Mouse (Mus musculus): Measurements from ENCODE around the gene A830031A19Rik.
A peak's percentile ranks its signal among the peaks of the same experiment; 100 is the strongest.

A830031A19Rik gene

DNA sequence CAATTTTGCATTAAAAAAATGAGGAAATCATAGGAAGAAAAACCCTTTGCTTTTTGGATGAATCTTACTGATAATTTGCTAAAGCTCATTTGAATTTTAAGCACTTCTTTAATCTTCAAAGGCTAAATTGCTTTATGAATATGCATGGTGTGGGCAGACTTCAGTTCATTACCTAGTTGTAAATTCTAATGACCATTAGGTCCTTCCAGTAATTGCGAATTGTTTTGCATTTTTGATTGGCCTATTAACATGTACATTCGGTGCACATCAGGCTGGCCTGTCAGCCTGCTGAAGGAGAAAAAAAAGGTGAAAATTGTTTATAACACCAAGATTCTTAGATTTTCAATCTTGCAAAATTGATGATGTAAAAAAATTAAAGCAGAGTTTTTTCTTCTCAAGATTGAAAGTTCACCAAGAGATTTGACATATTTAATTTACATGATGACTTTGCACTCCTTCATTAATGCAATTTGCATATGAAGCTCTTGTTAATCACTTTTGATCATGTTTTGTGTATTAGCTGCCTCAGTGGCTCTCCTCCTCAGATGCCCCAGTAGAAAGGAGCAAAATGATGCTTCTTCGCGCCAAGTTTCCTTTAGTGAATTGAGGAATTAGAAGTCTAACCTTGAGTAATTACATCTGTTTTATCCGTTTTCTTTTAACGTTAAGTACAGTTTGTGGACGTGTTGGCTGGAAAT, 21.0 kb upstream of the A830031A19Rik start:
- DNase-seq, result no peak

GRCm38 (mm10) chr11:24095236-24095635, 20.4 kb upstream of the A830031A19Rik start:
- no peak for DNase-seq

GRCm38 (mm10) chr11:24094086-24094487, 19.2 kb upstream of the A830031A19Rik start:
- no peak for DNase-seq

DNA sequence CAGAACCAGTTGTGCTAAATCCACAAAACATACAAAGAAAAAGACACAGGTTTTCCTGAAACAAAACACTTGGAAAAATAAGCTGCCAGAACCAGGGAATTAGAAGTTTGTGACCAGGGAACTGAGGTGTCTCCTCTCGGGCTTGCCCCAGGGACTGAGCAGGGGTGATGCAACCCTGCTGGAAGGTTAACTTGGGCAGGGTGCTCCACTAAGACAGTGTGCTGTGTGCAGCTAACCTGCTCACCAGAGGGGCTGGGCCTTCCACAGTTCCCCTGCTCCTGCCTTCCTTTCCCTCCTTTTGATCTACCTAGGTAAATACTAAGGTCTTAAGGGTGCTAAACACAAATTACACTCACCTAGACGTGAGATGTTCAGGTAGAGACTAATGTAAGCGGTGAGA, 17.8 kb upstream of the A830031A19Rik start:
- DNase-seq, result no peak

DNA sequence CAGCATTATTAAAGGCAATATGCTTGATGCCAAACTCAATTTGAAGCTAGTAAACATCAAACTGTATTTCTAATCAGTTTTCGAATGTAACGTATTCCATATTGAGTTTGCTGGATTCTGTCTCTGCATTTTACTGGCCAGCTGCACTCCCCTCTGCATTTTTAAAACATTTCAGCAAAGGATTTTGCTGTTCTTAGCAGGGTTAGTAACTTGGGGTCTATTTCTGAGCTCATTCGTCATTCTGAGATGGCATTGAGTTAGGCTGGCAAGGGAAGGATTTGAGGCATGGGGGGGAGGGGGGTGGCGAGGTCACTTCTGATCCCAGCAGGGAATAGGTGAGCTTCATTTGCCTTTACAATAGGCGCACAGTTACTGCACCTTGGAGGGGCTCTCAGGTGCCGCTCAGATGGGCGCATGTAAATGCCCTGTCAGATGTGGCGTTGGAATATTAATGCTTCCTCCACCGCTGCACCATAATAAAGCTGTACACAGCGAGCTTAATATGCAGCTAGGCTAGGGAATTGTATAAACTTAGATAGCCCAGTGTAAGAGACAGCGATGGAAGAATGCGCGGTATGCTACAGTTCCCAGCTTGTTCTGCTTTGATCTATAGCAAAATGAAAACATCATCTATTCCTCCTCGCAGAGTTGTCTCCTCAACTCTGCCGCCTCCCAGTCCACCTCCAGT, 16.7 kb upstream of the A830031A19Rik start:
- no peak for DNase-seq

DNA sequence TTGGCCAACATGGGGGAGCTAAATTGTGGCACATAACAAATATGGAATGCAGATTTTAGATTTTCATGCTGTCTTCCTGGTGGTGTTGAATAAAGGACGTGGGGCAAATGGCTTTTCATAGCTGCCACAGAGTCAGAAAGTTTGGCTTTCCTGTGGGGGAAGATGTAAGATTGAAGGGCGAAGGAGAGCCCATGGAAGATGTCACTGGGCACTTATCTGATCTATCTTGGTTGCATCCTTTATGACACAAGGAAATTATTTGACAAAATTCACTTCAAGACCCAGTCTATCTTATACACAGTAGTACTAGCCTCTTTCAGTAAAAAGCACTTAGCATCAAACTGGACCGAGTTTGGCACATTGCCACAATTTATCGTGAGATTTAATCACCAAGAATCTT, 15.6 kb upstream of the A830031A19Rik start:
- no peak for DNase-seq

DNA sequence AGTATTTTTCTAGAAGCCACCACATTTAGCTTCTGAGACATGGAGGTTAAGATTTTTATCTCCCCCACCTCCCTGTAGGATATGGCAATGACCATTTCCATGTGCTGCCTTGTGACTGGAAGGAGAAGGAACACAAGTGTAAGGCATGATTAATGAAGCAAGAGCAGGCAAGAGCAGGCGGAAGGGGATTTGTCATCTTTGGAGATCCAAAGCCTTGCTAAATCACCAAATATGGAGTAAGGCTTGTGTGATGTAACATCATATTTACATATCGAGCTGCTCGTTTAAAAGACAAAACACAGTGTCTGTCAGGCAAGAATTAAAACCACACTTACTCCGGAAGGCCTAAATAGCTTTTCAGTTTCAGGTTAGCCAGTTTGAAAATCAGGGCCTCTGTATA, 12.2 kb upstream of the A830031A19Rik start:
- no peak for DNase-seq

GRCm38 (mm10) chr11:24085986-24086385, 11.1 kb upstream of the A830031A19Rik start:
- DNase-seq, result no peak

DNA sequence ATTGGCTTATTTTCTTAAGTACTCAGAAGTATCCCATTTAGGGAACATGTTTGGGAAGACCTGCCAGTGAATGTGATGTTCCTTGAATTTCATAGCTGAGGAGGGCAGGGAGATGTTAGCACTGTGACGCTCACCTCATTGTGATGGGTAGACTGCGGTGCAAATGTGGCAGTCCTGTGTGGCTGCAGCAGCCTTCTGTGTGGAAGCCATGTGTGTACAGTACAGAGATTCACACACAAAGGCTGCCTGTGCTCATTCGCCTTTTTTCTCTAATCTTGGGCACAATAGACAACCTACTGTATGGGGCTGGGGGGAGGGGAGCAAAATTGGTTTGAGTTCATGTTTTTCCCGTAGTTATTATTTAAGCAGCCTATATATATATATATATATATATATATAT, 9.7 kb upstream of the A830031A19Rik start:
- no peak for DNase-seq

GRCm38 (mm10) chr11:24084077-24084476, 9.2 kb upstream of the A830031A19Rik start:
- DNase-seq, result no peak

GRCm38 (mm10) chr11:24083423-24083822, 8.6 kb upstream of the A830031A19Rik start:
- no peak for DNase-seq

- DNase-seq, result no peak
Measured at GRCm38 (mm10) chr11:24083076-24083405, 8.2 kb upstream of the A830031A19Rik start.

DNA sequence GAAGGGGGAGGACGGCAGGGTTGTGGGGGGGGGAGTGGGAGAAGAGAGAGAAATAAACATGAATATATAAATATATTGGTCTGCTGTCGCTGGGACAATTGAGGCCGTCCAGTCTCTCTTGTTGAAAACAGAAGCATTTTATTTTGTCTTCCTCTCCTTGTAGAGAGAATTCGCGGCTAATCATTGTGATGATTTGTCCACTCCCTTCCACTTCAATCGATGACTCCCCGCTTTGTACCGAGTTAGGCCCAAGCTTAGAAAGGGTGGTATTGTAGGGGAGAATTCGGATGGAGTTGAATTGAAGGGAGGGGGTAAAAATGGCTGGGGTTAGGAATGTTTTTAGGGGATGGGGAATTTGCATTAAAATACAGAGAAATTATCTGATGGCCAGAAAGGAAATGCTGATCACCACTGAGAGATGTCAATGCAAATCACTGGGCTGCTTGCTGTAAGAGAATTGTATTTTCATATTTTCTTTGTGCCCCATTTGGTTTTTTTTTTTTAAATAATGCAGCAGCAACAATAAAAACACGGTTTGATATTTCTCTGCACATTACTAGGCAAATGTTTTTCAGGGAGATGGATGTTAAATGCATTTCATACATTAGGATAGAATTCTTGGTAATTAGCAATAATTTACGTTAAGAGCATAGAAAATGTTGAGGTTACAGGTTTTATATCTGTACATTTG, 7.7 kb upstream of the A830031A19Rik start:
- no peak for DNase-seq

DNA sequence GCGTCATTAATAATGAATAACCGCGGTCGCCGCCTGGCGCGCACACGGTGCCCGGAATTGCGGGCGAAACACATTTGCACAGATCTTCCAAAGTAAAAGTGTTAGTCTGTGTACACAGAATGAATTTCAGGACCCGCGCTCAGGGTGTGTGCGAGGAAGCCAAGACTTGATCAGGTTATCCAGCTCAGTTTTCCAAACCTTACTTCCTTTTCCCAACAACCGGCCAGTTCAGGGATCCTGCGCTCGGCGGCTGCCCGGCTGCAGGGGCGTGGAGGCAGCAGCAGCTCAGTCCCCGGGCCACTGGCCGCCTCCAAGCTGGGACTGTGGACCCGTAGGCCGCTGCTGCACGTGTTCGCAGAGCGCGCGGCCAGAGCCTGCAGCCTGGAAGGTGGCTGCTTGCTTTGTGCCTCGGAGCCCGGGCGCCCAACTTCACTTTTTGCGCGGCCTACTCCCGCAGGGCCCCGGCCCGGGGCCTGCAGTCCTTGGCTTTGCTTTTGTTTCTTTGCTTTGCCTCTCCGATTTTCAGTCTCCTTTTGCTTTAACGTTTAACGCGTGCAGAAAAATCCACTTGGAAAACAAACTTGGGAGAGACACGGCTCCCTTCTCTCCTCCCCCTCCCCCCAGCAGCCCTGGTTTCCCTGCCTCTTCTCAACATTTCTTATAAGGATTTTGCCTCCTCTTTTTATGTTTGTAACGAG, 7.0 kb upstream of the A830031A19Rik start:
- peak; percentile 84 for DNase-seq

- DNase-seq, result peak; percentile 90
Measured at GRCm38 (mm10) chr11:24081016-24081686, 6.3 kb upstream of the A830031A19Rik start.

DNA sequence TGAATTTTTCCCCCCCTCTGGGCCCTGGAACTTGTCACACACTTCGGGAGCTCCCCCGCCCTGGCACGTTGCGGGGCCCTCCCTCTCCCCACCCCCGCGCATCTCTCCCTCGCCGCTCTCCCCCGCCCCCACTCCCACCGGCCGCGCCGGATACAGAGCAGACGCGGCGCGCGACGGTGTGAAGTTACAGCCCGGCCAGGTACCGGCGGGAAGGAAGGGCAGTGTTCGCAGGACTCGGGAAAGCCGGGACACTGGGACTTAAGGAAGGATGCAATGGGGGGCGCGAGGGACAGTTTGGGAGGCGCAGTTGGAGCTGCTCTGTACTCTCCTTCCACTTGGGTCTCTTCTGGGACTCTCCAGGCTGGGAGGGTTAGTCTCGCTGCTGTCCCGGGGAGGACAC, 5.7 kb upstream of the A830031A19Rik start:
- peak; percentile 85 for DNase-seq

DNA sequence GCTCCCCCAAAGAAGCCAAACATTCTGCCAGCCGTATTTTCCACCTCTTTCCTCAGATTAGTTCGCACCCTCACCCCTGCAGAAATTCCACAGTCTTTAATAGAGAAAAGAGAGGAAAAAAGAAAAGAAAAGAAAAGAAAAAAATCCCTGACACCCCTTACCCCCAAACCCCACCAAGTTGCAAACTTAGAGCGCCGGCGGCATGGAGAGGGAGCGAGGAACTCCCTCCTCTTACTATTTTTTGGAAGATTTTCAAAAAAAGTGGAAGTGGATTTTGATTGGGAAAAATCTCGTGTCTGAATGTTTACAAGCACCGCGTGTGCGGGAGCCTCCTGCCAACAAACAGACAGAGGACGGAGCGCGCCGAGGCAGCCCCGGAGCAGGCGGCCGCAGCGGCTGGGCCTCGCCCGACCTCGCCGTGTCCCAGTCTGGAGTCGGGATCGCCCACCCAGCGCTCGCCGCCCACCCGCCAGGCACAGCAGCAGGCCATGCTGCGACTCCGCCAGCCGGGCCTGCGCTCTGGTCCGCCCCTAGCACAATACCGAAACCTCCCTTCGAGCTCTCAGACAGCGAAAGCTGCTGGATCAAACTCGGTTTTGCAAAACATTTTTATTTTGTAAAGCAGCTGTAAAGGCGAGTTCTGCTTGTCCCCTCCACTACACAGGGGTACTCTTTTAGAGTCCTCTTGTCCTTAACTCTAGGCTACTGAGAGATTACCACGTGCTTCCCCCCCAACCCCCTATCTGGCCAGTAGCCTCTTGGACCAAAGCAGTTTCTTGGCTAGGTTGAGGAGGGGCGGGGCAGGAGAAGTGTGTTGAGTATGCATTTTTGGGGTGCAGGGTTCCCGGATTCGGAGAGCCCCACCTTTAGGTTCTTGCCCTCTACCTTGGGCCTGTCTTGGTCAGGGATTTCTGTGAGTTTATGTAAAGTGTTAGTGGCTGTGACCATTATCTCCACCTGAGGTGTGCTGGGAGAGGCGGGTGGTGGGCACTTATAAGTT, 4.8 kb upstream of the A830031A19Rik start:
- peak; percentile 74 for DNase-seq

DNA sequence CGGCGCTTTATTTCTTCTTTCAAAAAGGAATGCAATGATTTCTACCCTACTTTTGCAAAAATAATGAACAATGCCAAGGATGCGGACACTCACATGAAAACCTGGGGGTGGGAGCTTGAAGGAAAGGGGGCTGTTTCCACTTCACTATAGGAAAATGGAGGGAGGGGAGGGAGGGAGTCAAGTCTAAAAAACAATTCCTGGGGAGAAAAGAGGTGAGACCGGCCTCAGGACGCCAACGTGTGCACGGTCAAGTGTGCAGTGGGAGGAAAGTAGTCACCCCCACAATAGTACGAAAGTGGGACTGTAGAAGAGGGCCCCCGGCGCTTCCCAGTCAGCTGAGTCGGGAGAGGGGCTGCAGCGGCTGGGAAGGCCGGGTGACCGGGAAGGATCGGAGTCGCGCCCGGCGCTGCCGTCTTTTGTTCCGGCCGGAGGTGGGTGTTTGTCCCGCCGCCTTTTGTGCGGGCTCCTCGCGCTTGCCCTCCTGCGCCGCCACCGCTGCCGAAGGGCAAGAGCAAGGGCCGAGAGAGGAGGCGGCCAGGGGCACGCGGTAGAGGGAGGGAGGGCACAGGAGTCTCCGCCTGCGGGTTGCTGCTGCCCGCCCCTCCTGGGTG, 4.0 kb upstream of the A830031A19Rik start:
- DNase-seq, result peak; percentile 72

DNA sequence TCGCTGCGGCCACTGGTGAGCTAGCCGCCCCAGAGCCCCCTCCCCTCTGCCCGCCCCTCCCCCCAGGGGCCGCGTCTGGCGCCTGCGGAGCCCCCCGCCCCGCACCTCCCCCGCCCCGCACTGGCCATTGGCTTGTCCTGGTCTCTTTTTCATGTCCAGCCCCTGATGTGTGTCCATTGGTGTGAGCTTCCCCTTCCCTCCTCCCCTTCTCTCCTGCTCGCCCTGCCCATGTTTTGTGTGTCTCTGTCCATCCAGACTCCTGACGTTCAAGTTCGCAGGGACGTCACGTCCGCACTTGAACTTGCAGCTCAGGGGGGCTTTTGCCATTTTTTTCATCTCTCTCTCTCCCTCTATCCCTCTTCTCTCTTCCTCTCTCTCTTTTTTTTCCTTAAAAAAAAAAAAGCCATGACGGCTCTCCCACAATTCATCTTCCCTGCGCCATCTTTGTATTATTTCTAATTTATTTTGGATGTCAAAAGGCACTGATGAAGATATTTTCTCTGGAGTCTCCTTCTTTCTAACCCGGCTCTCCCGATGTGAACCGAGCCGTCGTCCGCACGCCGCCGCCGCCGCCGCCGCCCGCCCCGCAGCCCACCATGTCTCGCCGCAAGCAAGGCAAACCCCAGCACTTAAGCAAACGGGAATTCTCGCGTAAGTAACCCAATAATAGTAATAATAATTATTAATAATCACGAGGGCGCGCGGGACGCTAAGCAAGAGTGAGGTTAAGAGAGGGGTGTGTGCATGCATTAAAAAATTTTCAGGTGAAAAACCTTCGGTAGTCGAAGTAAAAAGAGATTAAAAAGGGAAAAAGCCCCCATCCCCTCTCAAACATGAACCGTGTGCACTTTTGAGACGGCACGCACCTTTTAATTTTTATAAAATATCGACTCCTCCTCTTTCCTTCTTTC, 3.2 kb upstream of the A830031A19Rik start, which contains the start of gene Bcl11a:
Gene Bcl11a, plus strand, starts transcription at position 262 of the 911 bp plus-strand sequence.
- peak; percentile 94 for DNase-seq
